Mouse (Mus musculus): ENCODE data around the gene Adra1b.

- TF ChIP-seq POLR2A (IDR thresholded peaks at IDR 0.05; ENCODE audit: low read depth, low read length) (no peak), CTCF (IDR thresholded peaks at IDR 0.05; ENCODE audit: extremely low read depth, insufficient read depth, insufficient read length, insufficient replicate concordance) (no peak)
Observed at GRCm38 (mm10) chr11:43887597-43887996, 13.4 kb downstream of the Adra1b start.
